Mouse (Mus musculus): ENCODE measurements at regions not wholly inside any gene's neighbourhood (a gene's known extent, or its start where the extent isn't known, plus 50 kb on each side); places are given as distances from the start of the nearest gene placed in this dataset.
"Not testable (repeated sequence)": the region's sequence is repeated elsewhere in the genome, so short reads cannot be mapped to it uniquely, and the experiment has no call there.

- Histone ChIP-seq H3K36me3 (ENCODE audit: control insufficient read depth, insufficient read depth, low read length) (no peaks in the 10 kb centered on the region), H3K4me2 (ENCODE audit: low read depth, low read length) (no peak overlapping the region), H3K4me3 (ENCODE audit: low read depth, low read length) (no peak overlapping the region), H3K9me3 (ENCODE audit: control insufficient read depth, low read length) (no peaks in the 10 kb centered on the region), H3K9ac (ENCODE audit: low read depth, low read length) (no peak overlapping the region), H3K27me3 (replicated peaks; ENCODE audit: control insufficient read depth, insufficient read depth, low read length) (no peaks in the 10 kb centered on the region), H3K4me1 (ENCODE audit: control insufficient read depth, insufficient read depth, low read length) (no peaks in the 10 kb centered on the region), H3K27ac (replicated peaks; ENCODE audit: low read depth, low read length) (no peak overlapping the region)
- ATAC-seq (ENCODE audit: low read depth) (no peak), DNase-seq (ENCODE audit: low spot score) (peak; percentile 53)
- 18% methylated on average over 2 of the region's 2 CpGs for WGBS
Measured at GRCm38 (mm10) chr4:49958275-49958674, 112.7 kb upstream of the Grin3a start.

DNA sequence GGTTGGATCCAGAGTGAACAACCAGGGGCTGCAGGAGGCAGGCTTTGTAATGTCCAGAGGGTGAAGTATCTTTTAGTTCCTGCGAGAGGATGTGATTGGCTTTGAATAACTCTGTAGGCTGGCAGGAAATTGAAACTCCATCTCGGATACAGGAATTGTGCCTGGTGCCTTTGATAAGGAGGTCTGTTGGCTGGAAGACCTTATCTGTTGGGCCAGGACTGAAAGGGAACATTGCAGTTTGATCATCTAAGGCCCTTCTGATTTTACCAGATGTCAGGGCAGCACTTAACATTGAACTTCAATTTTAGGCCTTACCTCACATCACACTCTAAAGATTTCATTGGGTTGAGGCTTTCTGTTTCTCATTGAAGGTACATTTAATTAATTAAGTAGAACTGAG, 111.3 kb upstream of the Grin3a start:
- no peaks in the 10 kb centered on the region for H3K36me3 ChIP-seq (ENCODE audit: control insufficient read depth, insufficient read depth, low read length)
- ATAC-seq (ENCODE audit: low read depth) (no peak), DNase-seq (ENCODE audit: low spot score) (no peak)
- H3K9ac ChIP-seq (ENCODE audit: low read depth, low read length), result no peak overlapping the region
- H3K4me1 ChIP-seq (ENCODE audit: control insufficient read depth, insufficient read depth, low read length), result no peaks in the 10 kb centered on the region
- 57% methylated on average over 2 of the region's 2 CpGs for WGBS
- no peaks in the 10 kb centered on the region for H3K9me3 ChIP-seq (ENCODE audit: control insufficient read depth, low read length)
- no peaks in the 10 kb centered on the region for H3K27me3 ChIP-seq (replicated peaks; ENCODE audit: control insufficient read depth, insufficient read depth, low read length)
- H3K4me2 ChIP-seq (ENCODE audit: low read depth, low read length), result no peak overlapping the region
- H3K27ac ChIP-seq (replicated peaks; ENCODE audit: low read depth, low read length), result no peak overlapping the region
- no peak overlapping the region for H3K4me3 ChIP-seq (ENCODE audit: low read depth, low read length)

- ATAC-seq (ENCODE audit: low read depth), result no peak
- H3K9ac ChIP-seq (ENCODE audit: low read depth, low read length), result no peak overlapping the region
- H3K27me3 ChIP-seq (replicated peaks; ENCODE audit: control insufficient read depth, insufficient read depth, low read length), result no peaks in the 10 kb centered on the region
- H3K4me1 ChIP-seq (ENCODE audit: control insufficient read depth, insufficient read depth, low read length), result no peaks in the 10 kb centered on the region
- no peak overlapping the region for H3K4me3 ChIP-seq (ENCODE audit: low read depth, low read length)
- H3K27ac ChIP-seq (replicated peaks; ENCODE audit: low read depth, low read length), result no peak overlapping the region
- no peak overlapping the region for H3K4me2 ChIP-seq (ENCODE audit: low read depth, low read length)
- DNase-seq (ENCODE audit: low spot score), result peak; percentile 23
- H3K36me3 ChIP-seq (ENCODE audit: control insufficient read depth, insufficient read depth, low read length), result no peaks in the 10 kb centered on the region
- WGBS, result 59% methylated on average over 7 of the region's 7 CpGs
- H3K9me3 ChIP-seq (ENCODE audit: control insufficient read depth, low read length), result no peaks in the 10 kb centered on the region
Measured at GRCm38 (mm10) chr4:49946306-49946705, 100.8 kb upstream of the Grin3a start.

- no peaks in the 10 kb centered on the region for H3K9me3 ChIP-seq (ENCODE audit: control insufficient read depth, low read length)
- H3K9ac ChIP-seq (ENCODE audit: low read depth, low read length), result no peak overlapping the region
- H3K27me3 ChIP-seq (replicated peaks; ENCODE audit: control insufficient read depth, insufficient read depth, low read length), result no peaks in the 10 kb centered on the region
- no peak overlapping the region for H3K27ac ChIP-seq (replicated peaks; ENCODE audit: low read depth, low read length)
- no peak overlapping the region for H3K4me3 ChIP-seq (ENCODE audit: low read depth, low read length)
- WGBS, result 82% methylated on average over 1 of the region's 1 CpGs
- DNase-seq (ENCODE audit: low spot score) (no peak), ATAC-seq (ENCODE audit: low read depth) (no peak)
- H3K4me1 ChIP-seq (ENCODE audit: control insufficient read depth, insufficient read depth, low read length), result no peaks in the 10 kb centered on the region
- H3K36me3 ChIP-seq (ENCODE audit: control insufficient read depth, insufficient read depth, low read length), result no peaks in the 10 kb centered on the region
- H3K4me2 ChIP-seq (ENCODE audit: low read depth, low read length), result no peak overlapping the region
Measured at GRCm38 (mm10) chr4:49937471-49937870, 91.9 kb upstream of the Grin3a start.

DNA sequence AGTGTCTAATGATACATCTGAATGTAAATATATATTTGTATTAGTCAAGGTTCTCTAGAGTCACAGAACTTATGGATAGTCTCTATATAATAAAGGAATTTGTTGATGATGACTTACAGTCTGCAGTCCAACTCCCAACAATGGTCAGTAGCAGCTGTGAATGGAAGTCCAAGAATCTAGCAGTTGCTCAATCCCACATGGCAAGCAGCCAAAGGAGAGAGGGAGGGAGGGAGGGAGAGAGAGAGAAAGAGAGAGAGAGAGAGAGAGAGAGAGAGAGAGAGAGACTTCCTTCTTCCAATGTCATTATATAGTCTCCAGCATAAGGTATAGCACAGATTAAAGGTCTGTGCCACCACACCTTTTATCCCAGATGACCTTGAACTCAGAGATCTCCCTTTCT, 84.1 kb upstream of the Grin3a start:
- H3K9me3 ChIP-seq (ENCODE audit: control insufficient read depth, low read length); DNase-seq (ENCODE audit: low spot score); H3K27ac ChIP-seq (replicated peaks; ENCODE audit: low read depth, low read length); ATAC-seq (ENCODE audit: low read depth); H3K4me3 ChIP-seq (ENCODE audit: low read depth, low read length); H3K9ac ChIP-seq (ENCODE audit: low read depth, low read length); H3K27me3 ChIP-seq (replicated peaks; ENCODE audit: control insufficient read depth, insufficient read depth, low read length); H3K36me3 ChIP-seq (ENCODE audit: control insufficient read depth, insufficient read depth, low read length); H3K4me2 ChIP-seq (ENCODE audit: low read depth, low read length); H3K4me1 ChIP-seq (ENCODE audit: control insufficient read depth, insufficient read depth, low read length): not testable (repeated sequence)

GRCm38 (mm10) chr4:49927045-49927444, 81.5 kb upstream of the Grin3a start:
- no peaks in the 10 kb centered on the region for H3K27me3 ChIP-seq (replicated peaks; ENCODE audit: control insufficient read depth, insufficient read depth, low read length)
- no peaks in the 10 kb centered on the region for H3K4me1 ChIP-seq (ENCODE audit: control insufficient read depth, insufficient read depth, low read length)
- H3K4me2 ChIP-seq (ENCODE audit: low read depth, low read length), result no peak overlapping the region
- H3K36me3 ChIP-seq (ENCODE audit: control insufficient read depth, insufficient read depth, low read length), result no peaks in the 10 kb centered on the region
- H3K9ac ChIP-seq (ENCODE audit: low read depth, low read length), result no peak overlapping the region
- no peak for ATAC-seq (ENCODE audit: low read depth)
- no peak overlapping the region for H3K27ac ChIP-seq (replicated peaks; ENCODE audit: low read depth, low read length)
- H3K9me3 ChIP-seq (ENCODE audit: control insufficient read depth, low read length), result no peaks in the 10 kb centered on the region
- H3K4me3 ChIP-seq (ENCODE audit: low read depth, low read length), result no peak overlapping the region
- peak; percentile 4 for DNase-seq (ENCODE audit: low spot score)
- 90% methylated on average over 1 of the region's 1 CpGs for WGBS

- Histone ChIP-seq H3K27ac (replicated peaks; ENCODE audit: low read depth, low read length) (no peak overlapping the region), H3K4me1 (ENCODE audit: control insufficient read depth, insufficient read depth, low read length) (no peaks in the 10 kb centered on the region), H3K4me3 (ENCODE audit: low read depth, low read length) (no peak overlapping the region), H3K36me3 (ENCODE audit: control insufficient read depth, insufficient read depth, low read length) (no peaks in the 10 kb centered on the region), H3K4me2 (ENCODE audit: low read depth, low read length) (no peak overlapping the region), H3K9me3 (ENCODE audit: control insufficient read depth, low read length) (no peaks in the 10 kb centered on the region), H3K9ac (ENCODE audit: low read depth, low read length) (no peak overlapping the region), H3K27me3 (replicated peaks; ENCODE audit: control insufficient read depth, insufficient read depth, low read length) (no peaks in the 10 kb centered on the region)
- no peak for ATAC-seq (ENCODE audit: low read depth)
- WGBS, result 68% methylated on average over 2 of the region's 2 CpGs
- no peak for DNase-seq (ENCODE audit: low spot score)
Measured at GRCm38 (mm10) chr4:49914221-49914620, 68.7 kb upstream of the Grin3a start.

- Histone ChIP-seq H3K9me3 (ENCODE audit: control insufficient read depth, low read length) (no peaks in the 10 kb centered on the region), H3K9ac (ENCODE audit: low read depth, low read length) (no peak overlapping the region), H3K4me3 (ENCODE audit: low read depth, low read length) (no peak overlapping the region), H3K27ac (replicated peaks; ENCODE audit: low read depth, low read length) (no peak overlapping the region), H3K27me3 (replicated peaks; ENCODE audit: control insufficient read depth, insufficient read depth, low read length) (no peaks in the 10 kb centered on the region), H3K36me3 (ENCODE audit: control insufficient read depth, insufficient read depth, low read length) (no peaks in the 10 kb centered on the region), H3K4me2 (ENCODE audit: low read depth, low read length) (no peak overlapping the region), H3K4me1 (ENCODE audit: control insufficient read depth, insufficient read depth, low read length) (no peaks in the 10 kb centered on the region)
- ATAC-seq (ENCODE audit: low read depth) (no peak), DNase-seq (ENCODE audit: low spot score) (peak; percentile 81)
- 41% methylated on average over 2 of the region's 2 CpGs for WGBS
Measured at GRCm38 (mm10) chr4:49913636-49914035, 68.1 kb upstream of the Grin3a start.

All from embryonic facial prominence, embryonic 14.5 days (tissue).